Mouse (Mus musculus): ENCODE results near the gene Cd28.

Cd28 gene

DNA sequence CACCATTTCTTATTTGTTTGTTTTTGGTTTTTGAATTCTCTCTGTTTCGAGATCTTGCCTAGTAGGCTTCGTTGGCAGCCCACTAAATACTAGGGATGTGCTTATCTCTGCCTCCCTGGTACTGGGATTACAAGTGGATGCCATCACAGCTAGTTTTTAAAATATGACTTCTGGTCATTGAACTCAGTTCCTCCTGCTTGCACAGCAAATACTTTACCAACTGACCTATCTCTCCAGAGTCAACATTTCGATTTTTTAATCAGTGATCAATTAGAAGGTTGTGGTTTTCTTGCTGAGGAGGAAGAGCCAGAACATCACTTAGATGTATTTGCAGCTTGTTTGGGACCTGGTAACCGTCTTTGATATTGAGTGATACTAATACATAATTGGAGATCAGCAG, 34.4 kb downstream of the Cd28 start:
- DNase-seq, result no peak

- DNase-seq, result no peak
Measured at GRCm38 (mm10) chr1:60752986-60753385, 36.4 kb downstream of the Cd28 start.

GRCm38 (mm10) chr1:60753981-60754380, 37.4 kb downstream of the Cd28 start:
- DNase-seq, result no peak

GRCm38 (mm10) chr1:60755391-60756243, 39.0 kb downstream of the Cd28 start:
- DNase-seq, result no peak

- no peak for DNase-seq
Measured at GRCm38 (mm10) chr1:60757631-60758030, 41.0 kb downstream of the Cd28 start.

- DNase-seq, result no peak
Measured at GRCm38 (mm10) chr1:60758226-60758625, 41.6 kb downstream of the Cd28 start.

GRCm38 (mm10) chr1:60759563-60760335, 43.1 kb downstream of the Cd28 start:
- DNase-seq, result no peak

DNA sequence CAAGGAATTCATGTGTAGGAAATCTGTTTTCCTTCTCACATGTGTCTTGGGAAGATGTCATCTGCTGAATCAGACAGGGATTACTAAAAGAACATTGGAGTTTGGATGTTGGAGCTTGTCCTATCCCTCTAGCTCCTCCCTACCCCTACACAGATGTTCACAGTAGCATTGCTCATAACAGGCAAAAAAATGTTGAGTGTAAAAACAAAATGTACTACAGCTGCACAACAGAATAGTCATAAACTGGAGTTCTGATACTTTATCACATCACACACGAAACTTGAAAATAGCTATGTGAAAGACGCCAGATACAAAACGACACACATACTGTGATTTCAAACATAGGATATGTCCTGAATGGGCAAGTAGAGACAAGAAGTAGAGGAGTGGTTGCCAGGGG, 43.9 kb downstream of the Cd28 start:
- DNase-seq, result no peak

- no peak for DNase-seq
Measured at GRCm38 (mm10) chr1:60761528-60762171, 45.0 kb downstream of the Cd28 start.

DNA sequence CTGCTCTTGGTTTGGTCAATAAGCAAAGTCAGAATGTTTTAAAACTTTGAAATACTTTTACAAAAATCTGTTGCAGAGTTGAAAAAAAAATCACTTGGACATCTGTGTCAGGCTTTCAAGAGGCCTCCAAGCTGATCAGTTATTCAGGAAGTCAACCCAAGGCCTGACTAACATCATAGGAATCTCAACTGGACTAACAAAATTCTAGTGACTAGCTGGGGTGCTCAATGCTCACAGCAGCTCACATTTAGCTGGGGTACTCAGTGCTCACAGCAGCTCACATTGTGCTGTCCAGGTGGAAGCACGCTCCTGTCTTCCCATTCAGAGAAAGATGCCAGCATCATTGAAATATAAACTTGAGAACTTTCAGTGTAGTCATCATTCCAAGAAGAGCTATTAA, 45.9 kb downstream of the Cd28 start:
- no peak for DNase-seq

- DNase-seq, result no peak
Measured at GRCm38 (mm10) chr1:60762916-60763315, 46.3 kb downstream of the Cd28 start.

- DNase-seq, result no peak
Measured at GRCm38 (mm10) chr1:60771771-60772170, 55.2 kb downstream of the Cd28 start.

- DNase-seq, result no peak
Measured at GRCm38 (mm10) chr1:60773231-60773630, 56.6 kb downstream of the Cd28 start.

DNA sequence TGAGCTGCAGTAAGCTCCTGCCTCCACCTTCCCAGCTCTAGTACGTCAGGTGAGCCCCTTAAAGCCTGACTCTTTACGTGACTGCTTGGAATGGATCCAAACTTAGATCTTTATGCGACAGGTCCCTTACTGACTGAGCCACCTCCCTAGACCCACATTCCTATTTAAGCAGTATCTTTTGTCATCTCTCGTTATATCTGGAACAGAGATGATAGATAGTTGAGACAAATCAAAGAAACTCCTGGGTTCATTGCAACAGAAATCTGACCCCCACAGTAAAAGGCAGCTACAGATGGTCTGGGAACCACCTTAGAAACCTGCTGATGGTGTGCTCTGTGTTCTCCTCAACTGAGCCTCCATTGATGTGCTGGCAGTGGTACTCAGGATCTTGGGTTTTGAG, 59.6 kb downstream of the Cd28 start:
- no peak for DNase-seq

DNA sequence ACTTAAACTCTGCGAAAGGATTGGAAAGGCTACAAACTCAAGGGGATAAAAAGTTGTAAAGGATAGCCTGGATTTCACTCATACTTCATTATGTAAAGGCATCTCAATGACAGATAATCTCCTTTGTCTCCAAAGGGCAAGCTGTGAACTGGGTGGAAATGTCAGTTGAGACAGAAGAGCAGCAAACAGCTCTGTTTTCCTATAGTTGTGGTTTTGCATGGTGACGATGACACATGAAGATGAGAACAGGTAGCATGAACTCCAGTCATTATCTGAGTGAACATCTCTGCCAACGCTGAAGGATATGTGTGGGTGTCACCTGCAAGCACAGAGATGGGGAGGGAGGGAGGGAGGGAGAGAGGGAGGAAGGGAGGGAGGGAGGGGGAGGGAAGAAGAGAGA, 60.3 kb downstream of the Cd28 start:
- no peak for DNase-seq

DNA sequence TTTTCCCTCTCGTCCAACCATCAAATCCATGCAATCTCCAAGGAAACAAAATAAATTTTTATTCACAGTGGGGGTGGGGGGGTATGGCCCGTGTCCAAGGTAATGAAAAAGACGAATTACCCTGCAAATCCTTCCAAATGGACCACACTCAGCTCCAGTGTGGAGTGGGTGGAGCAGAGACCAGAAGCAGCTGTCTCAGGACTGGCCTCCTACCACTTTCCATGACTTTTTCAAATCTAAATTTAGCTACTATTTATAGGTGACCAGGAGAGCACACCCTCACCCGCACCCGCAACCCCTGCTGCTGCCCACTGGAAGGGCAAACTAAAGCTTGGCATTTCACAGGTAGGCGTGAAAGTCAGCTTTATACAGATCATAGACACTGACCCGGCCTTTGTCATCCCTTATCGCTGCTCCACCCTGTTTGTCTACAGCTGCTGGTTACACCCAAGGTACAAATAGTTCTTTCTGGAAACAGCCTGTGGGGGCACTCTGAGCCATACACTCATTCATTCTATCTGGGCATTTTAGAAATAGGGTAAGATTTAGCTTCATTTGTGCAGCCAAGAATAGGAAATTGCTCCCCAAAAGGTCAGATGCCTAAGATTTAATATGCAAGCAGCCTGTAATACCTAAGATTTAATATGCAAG, 62.0 kb downstream of the Cd28 start:
- DNase-seq, result no peak

DNA sequence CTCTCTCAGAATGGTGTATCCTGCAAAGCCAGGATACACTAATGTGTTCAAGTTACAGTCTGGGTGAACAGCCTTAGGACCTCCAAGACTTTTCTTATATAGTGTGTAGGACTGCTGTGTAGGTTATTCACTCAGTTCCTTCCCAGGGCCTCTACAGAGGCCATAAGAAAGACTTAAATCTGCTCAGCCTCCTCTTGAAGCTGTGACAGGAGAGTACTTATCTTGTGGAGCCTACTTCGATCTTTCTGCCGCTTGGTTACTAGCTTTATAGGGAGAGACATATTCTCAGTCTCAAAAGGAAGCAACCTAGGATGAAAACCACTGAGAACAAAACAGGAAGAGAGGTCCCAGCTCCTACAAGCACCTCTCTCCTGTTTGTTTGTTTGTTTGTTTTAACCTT, 62.6 kb downstream of the Cd28 start:
- DNase-seq, result no peak

DNA sequence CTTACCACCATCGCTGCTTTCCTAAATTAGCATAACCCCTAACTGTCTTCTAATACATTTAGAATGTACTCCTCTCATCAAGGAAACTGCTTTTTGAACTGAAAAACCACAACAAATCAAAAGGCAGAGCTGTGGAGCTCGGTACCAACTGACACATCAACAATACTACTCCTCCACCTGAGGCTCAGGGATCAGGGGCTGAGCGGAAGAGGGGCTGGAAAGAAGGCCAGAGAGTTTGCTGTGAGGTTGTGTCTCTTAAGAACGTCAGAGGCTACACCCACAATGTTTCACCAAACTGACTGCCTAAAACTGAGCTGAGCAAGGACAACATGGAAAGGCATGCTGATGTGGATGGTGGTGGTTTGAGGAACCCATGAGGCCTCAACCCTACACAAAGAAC, 65.1 kb downstream of the Cd28 start:
- no peak for DNase-seq

- DNase-seq, result no peak
Measured at GRCm38 (mm10) chr1:60793717-60794116, 77.1 kb downstream of the Cd28 start.

DNA sequence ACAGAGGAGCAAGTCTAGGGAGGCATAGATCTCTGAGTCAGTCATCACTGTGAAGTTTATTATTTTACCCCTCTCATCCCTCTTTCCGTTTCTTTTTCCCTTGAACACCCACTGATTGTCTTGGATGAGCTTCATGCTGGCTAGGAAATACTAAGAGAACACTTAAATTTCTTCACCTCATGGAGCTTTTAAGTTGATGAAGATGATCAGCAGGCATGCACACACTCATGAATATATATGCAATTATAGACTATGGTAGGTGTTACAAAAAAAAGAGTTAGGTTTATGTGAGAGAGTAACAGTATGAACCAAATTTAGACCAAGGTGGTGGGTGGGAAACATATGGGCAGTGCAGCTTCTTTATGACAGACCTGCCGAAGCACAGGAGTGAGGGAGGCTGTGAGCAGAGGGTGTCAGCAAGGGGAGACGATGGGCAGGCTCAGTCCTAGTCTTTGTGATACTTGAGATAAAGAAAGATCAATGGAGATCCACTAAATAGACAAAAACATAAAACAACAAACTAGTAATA, 79.1 kb downstream of the Cd28 start:
- peak; percentile 38 for DNase-seq

DNA sequence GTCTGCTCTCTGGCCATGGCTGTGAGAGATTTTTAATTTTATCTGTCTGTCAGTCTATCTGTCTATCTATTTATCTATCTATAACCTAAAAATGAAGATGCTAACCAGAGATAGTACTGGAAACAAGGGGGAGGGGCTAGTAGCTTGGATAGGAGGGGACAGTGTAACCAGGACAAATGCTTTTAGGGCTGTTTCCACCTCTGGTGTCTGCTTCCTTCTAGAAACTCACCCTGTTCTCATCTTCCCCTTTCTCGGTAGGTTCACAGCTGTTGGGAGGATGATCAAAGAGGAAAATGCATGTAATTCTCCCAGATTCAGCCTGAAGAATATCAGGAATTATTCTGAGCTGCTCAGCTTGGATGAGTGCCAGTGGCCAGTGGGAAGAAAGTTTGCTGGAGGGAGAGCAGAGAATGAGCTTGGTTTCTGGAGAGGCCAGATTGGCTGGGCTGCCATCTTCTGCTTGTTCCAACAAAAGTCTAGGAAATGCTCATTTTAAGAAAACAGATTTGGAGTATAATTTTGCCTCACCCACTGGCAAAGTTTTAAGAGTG, 83.3 kb downstream of the Cd28 start:
- no peak for DNase-seq

- no peak for DNase-seq
Measured at GRCm38 (mm10) chr1:60801210-60801671, 84.6 kb downstream of the Cd28 start.
